Mouse (Mus musculus): ENCODE results near the gene Pth1r. TPM values are rescaled to one million over a fixed set of nuclear protein-coding genes. Genes with fewer than 3 reads are reported as not detected.

The Pth1r gene
- polyA plus RNA-seq, 1 experiment from 2014 or later = 4.0 TPM

GRCm38 (mm10) chr9:110716775-110717174, 30.2 kb downstream of the Pth1r start:
- WGBS = 30% methylated on average over 4 of the region's 4 CpGs
- Histone ChIP-seq H3K4me3 (ENCODE audit: low read depth, low read length) (no peak overlapping the region), H3K9me3 (replicated peaks; ENCODE audit: control insufficient read depth, low read length) (no peaks in the 10 kb centered on the region), H3K27me3 (replicated peaks; ENCODE audit: control insufficient read depth, insufficient read depth, low read length) (no peaks in the 10 kb centered on the region), H3K9ac (ENCODE audit: low read length) (no peak overlapping the region), H3K4me1 (ENCODE audit: control insufficient read depth, insufficient read depth, low read length) (no peaks in the 10 kb centered on the region), H3K27ac (ENCODE audit: low read depth, low read length) (no peak overlapping the region), H3K36me3 (ENCODE audit: control insufficient read depth, insufficient read depth, low read length) (peaks cover 28% of the 10 kb centered on the region), H3K4me2 (ENCODE audit: low read length) (no peak overlapping the region)
- DNase-seq (ENCODE audit: low spot score) (peak; percentile 86), ATAC-seq (peak; percentile 79)

- Histone ChIP-seq H3K36me3 (ENCODE audit: control insufficient read depth, insufficient read depth, low read length) (peaks cover 39% of the 10 kb centered on the region), H3K27ac (ENCODE audit: low read depth, low read length) (no peak overlapping the region), H3K27me3 (replicated peaks; ENCODE audit: control insufficient read depth, insufficient read depth, low read length) (no peaks in the 10 kb centered on the region), H3K4me1 (ENCODE audit: control insufficient read depth, insufficient read depth, low read length) (no peaks in the 10 kb centered on the region), H3K9me3 (replicated peaks; ENCODE audit: control insufficient read depth, low read length) (no peaks in the 10 kb centered on the region), H3K9ac (ENCODE audit: low read length) (no peak overlapping the region), H3K4me2 (ENCODE audit: low read length) (no peak overlapping the region), H3K4me3 (ENCODE audit: low read depth, low read length) (no peak overlapping the region)
- DNase-seq (ENCODE audit: low spot score) (peak; percentile 17), ATAC-seq (no peak)
- 66% methylated on average over 1 of the region's 1 CpGs for WGBS
Measured at GRCm38 (mm10) chr9:110715426-110715825, 31.5 kb downstream of the Pth1r start.

- no peak overlapping the region for H3K4me3 ChIP-seq (ENCODE audit: low read depth, low read length)
- no peaks in the 10 kb centered on the region for H3K4me1 ChIP-seq (ENCODE audit: control insufficient read depth, insufficient read depth, low read length)
- no peak overlapping the region for H3K9ac ChIP-seq (ENCODE audit: low read length)
- H3K27ac ChIP-seq (ENCODE audit: low read depth, low read length) = no peak overlapping the region
- ATAC-seq (no peak), DNase-seq (ENCODE audit: low spot score) (no peak)
- H3K9me3 ChIP-seq (replicated peaks; ENCODE audit: control insufficient read depth, low read length) = no peaks in the 10 kb centered on the region
- 83% methylated on average over 1 of the region's 1 CpGs for WGBS
- H3K27me3 ChIP-seq (replicated peaks; ENCODE audit: control insufficient read depth, insufficient read depth, low read length) = no peaks in the 10 kb centered on the region
- H3K36me3 ChIP-seq (ENCODE audit: control insufficient read depth, insufficient read depth, low read length) = peaks cover 42% of the 10 kb centered on the region
- H3K4me2 ChIP-seq (ENCODE audit: low read length) = no peak overlapping the region
Measured at GRCm38 (mm10) chr9:110713389-110713788, 33.6 kb downstream of the Pth1r start.

GRCm38 (mm10) chr9:110712545-110712944, 34.4 kb downstream of the Pth1r start:
- no peak for ATAC-seq
- Histone ChIP-seq H3K27ac (ENCODE audit: low read depth, low read length) (no peak overlapping the region), H3K9ac (ENCODE audit: low read length) (no peak overlapping the region), H3K27me3 (replicated peaks; ENCODE audit: control insufficient read depth, insufficient read depth, low read length) (no peaks in the 10 kb centered on the region), H3K4me2 (ENCODE audit: low read length) (no peak overlapping the region), H3K36me3 (ENCODE audit: control insufficient read depth, insufficient read depth, low read length) (peaks cover 38% of the 10 kb centered on the region), H3K9me3 (replicated peaks; ENCODE audit: control insufficient read depth, low read length) (no peaks in the 10 kb centered on the region), H3K4me3 (ENCODE audit: low read depth, low read length) (no peak overlapping the region), H3K4me1 (ENCODE audit: control insufficient read depth, insufficient read depth, low read length) (no peaks in the 10 kb centered on the region)
- WGBS = 81% methylated on average over 4 of the region's 4 CpGs
- DNase-seq (ENCODE audit: low spot score) = no peak

GRCm38 (mm10) chr9:110711996-110712395, 34.9 kb downstream of the Pth1r start:
- Histone ChIP-seq H3K9ac (ENCODE audit: low read length) (no peak overlapping the region), H3K27ac (ENCODE audit: low read depth, low read length) (no peak overlapping the region), H3K36me3 (ENCODE audit: control insufficient read depth, insufficient read depth, low read length) (peaks cover 36% of the 10 kb centered on the region; the same call in 1 of the 2 replicates), H3K4me1 (ENCODE audit: control insufficient read depth, insufficient read depth, low read length) (no peaks in the 10 kb centered on the region), H3K27me3 (replicated peaks; ENCODE audit: control insufficient read depth, insufficient read depth, low read length) (no peaks in the 10 kb centered on the region), H3K4me2 (ENCODE audit: low read length) (no peak overlapping the region), H3K4me3 (ENCODE audit: low read depth, low read length) (no peak overlapping the region), H3K9me3 (replicated peaks; ENCODE audit: control insufficient read depth, low read length) (no peaks in the 10 kb centered on the region)
- 88% methylated on average over 6 of the region's 6 CpGs for WGBS
- DNase-seq (ENCODE audit: low spot score) (no peak), ATAC-seq (no peak)

DNA sequence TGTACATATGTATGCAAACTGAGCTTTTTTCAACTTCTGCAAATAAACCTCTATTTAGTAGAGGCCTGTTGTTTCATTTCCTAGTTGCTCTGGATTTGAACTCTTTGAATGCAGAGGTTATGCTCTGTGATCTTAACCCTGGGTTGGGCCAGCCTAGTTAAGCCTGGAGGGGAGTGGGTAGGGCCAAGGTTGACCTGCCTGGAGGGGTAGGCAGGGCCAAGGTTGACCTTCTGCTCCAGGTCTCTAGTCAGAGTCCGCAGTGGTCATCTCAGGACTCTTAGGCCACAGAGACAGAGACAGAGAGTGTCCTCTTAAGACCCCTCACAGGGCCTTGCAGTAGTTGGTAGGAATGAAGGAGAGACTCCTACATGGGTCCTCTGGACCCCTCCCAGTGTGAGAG, 35.4 kb downstream of the Pth1r start:
- Histone ChIP-seq H3K9ac (ENCODE audit: low read length) (no peak overlapping the region), H3K4me1 (ENCODE audit: control insufficient read depth, insufficient read depth, low read length) (no peaks in the 10 kb centered on the region), H3K36me3 (ENCODE audit: control insufficient read depth, insufficient read depth, low read length) (peaks cover 36% of the 10 kb centered on the region; the same call in 1 of the 2 replicates), H3K4me3 (ENCODE audit: low read depth, low read length) (no peak overlapping the region), H3K27ac (ENCODE audit: low read depth, low read length) (no peak overlapping the region), H3K27me3 (replicated peaks; ENCODE audit: control insufficient read depth, insufficient read depth, low read length) (no peaks in the 10 kb centered on the region), H3K9me3 (replicated peaks; ENCODE audit: control insufficient read depth, low read length) (no peaks in the 10 kb centered on the region), H3K4me2 (ENCODE audit: low read length) (no peak overlapping the region)
- WGBS = 100% methylated on average over 1 of the region's 1 CpGs
- ATAC-seq (no peak), DNase-seq (ENCODE audit: low spot score) (no peak)

- Histone ChIP-seq H3K27ac (ENCODE audit: low read depth, low read length) (no peak overlapping the region), H3K9ac (ENCODE audit: low read length) (no peak overlapping the region), H3K4me1 (ENCODE audit: control insufficient read depth, insufficient read depth, low read length) (no peaks in the 10 kb centered on the region), H3K9me3 (replicated peaks; ENCODE audit: control insufficient read depth, low read length) (no peaks in the 10 kb centered on the region), H3K27me3 (replicated peaks; ENCODE audit: control insufficient read depth, insufficient read depth, low read length) (no peaks in the 10 kb centered on the region), H3K4me3 (ENCODE audit: low read depth, low read length) (no peak overlapping the region), H3K36me3 (ENCODE audit: control insufficient read depth, insufficient read depth, low read length) (peaks cover 32% of the 10 kb centered on the region; the same call in 1 of the 2 replicates), H3K4me2 (ENCODE audit: low read length) (no peak overlapping the region)
- 60% methylated on average over 5 of the region's 5 CpGs for WGBS
- ATAC-seq (peak; percentile 87), DNase-seq (ENCODE audit: low spot score) (peak; percentile 83)
Measured at GRCm38 (mm10) chr9:110709640-110710258, 37.2 kb downstream of the Pth1r start.

GRCm38 (mm10) chr9:110706784-110707183, 40.2 kb downstream of the Pth1r start:
- Histone ChIP-seq H3K9ac (ENCODE audit: low read length) (no peak overlapping the region), H3K4me2 (ENCODE audit: low read length) (no peak overlapping the region), H3K4me3 (ENCODE audit: low read depth, low read length) (no peak overlapping the region), H3K4me1 (ENCODE audit: control insufficient read depth, insufficient read depth, low read length) (peaks cover 4% of the 10 kb centered on the region; the same call in 1 of the 2 replicates), H3K27me3 (replicated peaks; ENCODE audit: control insufficient read depth, insufficient read depth, low read length) (no peaks in the 10 kb centered on the region), H3K27ac (ENCODE audit: low read depth, low read length) (no peak overlapping the region), H3K9me3 (replicated peaks; ENCODE audit: control insufficient read depth, low read length) (no peaks in the 10 kb centered on the region), H3K36me3 (ENCODE audit: control insufficient read depth, insufficient read depth, low read length) (peaks cover 18% of the 10 kb centered on the region; the same call in 1 of the 2 replicates)
- no peak for DNase-seq (ENCODE audit: low spot score)
- no peak for ATAC-seq
- 85% methylated on average over 5 of the region's 5 CpGs for WGBS

DNA sequence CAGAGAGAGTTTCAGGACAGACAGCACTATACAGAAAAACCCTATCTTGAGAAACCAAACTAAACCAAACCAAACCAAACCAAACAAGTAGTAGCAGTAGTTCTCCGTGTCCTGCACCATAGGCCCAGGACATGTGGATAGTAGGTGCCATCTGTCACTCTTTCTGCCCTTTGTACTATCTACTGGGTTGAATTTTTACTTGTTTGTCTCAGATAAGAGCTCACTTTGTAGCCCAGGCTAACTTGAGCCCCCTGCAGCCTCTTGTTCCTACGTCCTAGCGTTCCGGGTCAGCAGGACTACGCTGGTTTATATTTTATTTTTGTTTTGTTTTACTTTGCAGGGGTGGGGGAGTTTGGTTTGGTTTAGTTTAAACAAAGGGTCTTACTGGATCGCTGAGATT, 43.0 kb downstream of the Pth1r start:
- Histone ChIP-seq H3K4me1 (ENCODE audit: control insufficient read depth, insufficient read depth, low read length) (peaks cover 4% of the 10 kb centered on the region; the same call in 1 of the 2 replicates), H3K27me3 (replicated peaks; ENCODE audit: control insufficient read depth, insufficient read depth, low read length) (no peaks in the 10 kb centered on the region), H3K4me2 (ENCODE audit: low read length) (no peak overlapping the region), H3K9me3 (replicated peaks; ENCODE audit: control insufficient read depth, low read length) (no peaks in the 10 kb centered on the region), H3K9ac (ENCODE audit: low read length) (no peak overlapping the region), H3K27ac (ENCODE audit: low read depth, low read length) (no peak overlapping the region), H3K36me3 (ENCODE audit: control insufficient read depth, insufficient read depth, low read length) (peaks cover 7% of the 10 kb centered on the region; the same call in 1 of the 2 replicates), H3K4me3 (ENCODE audit: low read depth, low read length) (no peak overlapping the region)
- ATAC-seq = no peak
- WGBS = 92% methylated on average over 6 of the region's 6 CpGs
- no peak for DNase-seq (ENCODE audit: low spot score)
